Mouse (Mus musculus): ENCODE measurements around the gene Foxred2. TPM values are rescaled to one million over a fixed set of nuclear protein-coding genes. Genes with fewer than 3 reads are reported as not detected.

Gene Foxred2
- polyA plus RNA-seq, 1 experiment, result 9.7 TPM

DNA sequence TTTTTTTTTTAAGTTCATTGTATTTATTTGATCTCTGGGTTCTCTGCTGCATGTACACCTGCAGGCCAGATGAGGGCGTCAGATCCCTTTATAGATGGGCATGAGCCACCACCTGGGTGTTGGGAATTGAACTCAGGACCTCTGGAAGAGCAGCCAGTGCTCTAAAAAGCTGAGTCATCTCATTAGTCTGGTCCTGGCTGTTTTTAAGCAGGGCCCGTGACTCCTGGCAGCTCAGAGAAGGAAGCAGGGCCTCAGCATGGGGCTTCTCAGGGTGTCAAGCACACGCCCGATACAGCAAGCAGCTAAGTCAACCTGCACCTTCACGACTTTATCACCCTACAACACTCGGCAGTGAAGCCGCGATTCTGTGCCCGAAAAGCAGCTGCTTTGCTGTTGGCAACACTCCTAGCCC lies 8.6 kb upstream of the Foxred2 start:
- TF ChIP-seq POLR2A (IDR thresholded peaks at IDR 0.05; ENCODE audit: control insufficient read depth, extremely low read depth, insufficient read depth, low read length, poor library complexity) (no peak), CTCF (IDR thresholded peaks at IDR 0.05; ENCODE audit: borderline replicate concordance, control insufficient read depth, extremely low read depth, insufficient read depth, low read length, poor library complexity) (no peak)
- no peak overlapping the region for H3K4me3 ChIP-seq (ENCODE audit: control insufficient read depth, insufficient read depth, low read length)
- peaks cover 82% of the 10 kb centered on the region for H3K36me3 ChIP-seq (ENCODE audit: control insufficient read depth, insufficient read depth, low read length)
- H3K27ac ChIP-seq (ENCODE audit: control insufficient read depth, insufficient read depth, low read length), result no peak overlapping the region
- DNase-seq, result no peak
- WGBS, result 85% methylated on average over 9 of the region's 9 CpGs
- peaks cover 9% of the 10 kb centered on the region for H3K4me1 ChIP-seq (replicated peaks; ENCODE audit: control insufficient read depth, insufficient read depth, low read length)
- H3K27me3 ChIP-seq (ENCODE audit: control insufficient read depth, insufficient read depth, low read length), result no peaks in the 10 kb centered on the region

DNA sequence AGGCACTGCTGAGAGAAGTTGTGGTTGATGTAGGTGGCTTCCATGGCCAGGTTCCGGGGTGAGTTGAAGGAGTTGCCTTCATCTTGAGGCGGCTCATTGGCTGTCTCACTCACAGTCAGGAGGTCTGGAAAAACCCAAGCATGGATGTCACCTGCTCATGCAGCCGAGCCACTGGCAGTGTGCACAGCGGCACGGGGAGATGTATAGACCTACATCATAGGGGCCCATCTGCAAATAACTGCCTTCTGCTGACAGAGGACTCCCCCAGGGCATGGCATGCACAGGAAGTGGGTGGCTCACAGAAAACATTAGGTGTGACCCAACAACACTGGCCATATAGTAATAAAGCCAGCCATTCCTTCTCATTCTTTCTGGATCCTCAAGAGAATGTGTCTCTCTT lies 5.9 kb upstream of the Foxred2 start:
- WGBS, result 97% methylated on average over 5 of the region's 5 CpGs
- Histone ChIP-seq H3K4me3 (ENCODE audit: control insufficient read depth, insufficient read depth, low read length) (no peak overlapping the region), H3K36me3 (ENCODE audit: control insufficient read depth, insufficient read depth, low read length) (peaks cover 88% of the 10 kb centered on the region), H3K4me1 (replicated peaks; ENCODE audit: control insufficient read depth, insufficient read depth, low read length) (no peaks in the 10 kb centered on the region), H3K27me3 (ENCODE audit: control insufficient read depth, insufficient read depth, low read length) (no peaks in the 10 kb centered on the region), H3K27ac (ENCODE audit: control insufficient read depth, insufficient read depth, low read length) (no peak overlapping the region)
- TF ChIP-seq POLR2A (IDR thresholded peaks at IDR 0.05; ENCODE audit: control insufficient read depth, extremely low read depth, insufficient read depth, low read length, poor library complexity) (no peak), CTCF (IDR thresholded peaks at IDR 0.05; ENCODE audit: borderline replicate concordance, control insufficient read depth, extremely low read depth, insufficient read depth, low read length, poor library complexity) (no peak)
- DNase-seq, result no peak

DNA sequence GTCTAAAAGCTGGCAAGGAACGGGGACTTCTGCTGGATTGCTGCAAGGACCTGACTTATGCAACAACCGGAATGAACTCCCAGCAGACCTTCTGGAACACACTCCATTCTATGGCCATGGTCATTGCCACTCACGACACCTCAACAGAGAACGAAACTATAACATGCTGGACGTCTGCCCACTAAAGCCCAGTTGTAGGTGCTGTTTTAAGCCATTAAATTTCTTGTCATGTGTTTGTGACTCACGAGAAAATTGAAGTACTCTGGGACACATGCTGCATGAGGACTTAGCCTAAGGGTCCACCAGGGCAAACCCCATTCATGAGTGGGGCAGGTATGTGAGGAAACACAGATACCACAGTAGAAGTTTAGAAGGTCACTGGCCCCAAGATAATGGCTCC lies 4.2 kb upstream of the Foxred2 start:
- no peak overlapping the region for H3K4me3 ChIP-seq (ENCODE audit: control insufficient read depth, insufficient read depth, low read length)
- no peaks in the 10 kb centered on the region for H3K27me3 ChIP-seq (ENCODE audit: control insufficient read depth, insufficient read depth, low read length)
- no peak for TF ChIP-seq CTCF (IDR thresholded peaks at IDR 0.05; ENCODE audit: borderline replicate concordance, control insufficient read depth, extremely low read depth, insufficient read depth, low read length, poor library complexity)
- TF ChIP-seq POLR2A (IDR thresholded peaks at IDR 0.05; ENCODE audit: control insufficient read depth, extremely low read depth, insufficient read depth, low read length, poor library complexity), result no peak
- no peak for DNase-seq
- no peak overlapping the region for H3K27ac ChIP-seq (ENCODE audit: control insufficient read depth, insufficient read depth, low read length)
- 96% methylated on average over 6 of the region's 6 CpGs for WGBS
- H3K4me1 ChIP-seq (replicated peaks; ENCODE audit: control insufficient read depth, insufficient read depth, low read length), result peaks cover 7% of the 10 kb centered on the region; the same call in 1 of the 2 replicates
- peaks cover 71% of the 10 kb centered on the region for H3K36me3 ChIP-seq (ENCODE audit: control insufficient read depth, insufficient read depth, low read length)

DNA sequence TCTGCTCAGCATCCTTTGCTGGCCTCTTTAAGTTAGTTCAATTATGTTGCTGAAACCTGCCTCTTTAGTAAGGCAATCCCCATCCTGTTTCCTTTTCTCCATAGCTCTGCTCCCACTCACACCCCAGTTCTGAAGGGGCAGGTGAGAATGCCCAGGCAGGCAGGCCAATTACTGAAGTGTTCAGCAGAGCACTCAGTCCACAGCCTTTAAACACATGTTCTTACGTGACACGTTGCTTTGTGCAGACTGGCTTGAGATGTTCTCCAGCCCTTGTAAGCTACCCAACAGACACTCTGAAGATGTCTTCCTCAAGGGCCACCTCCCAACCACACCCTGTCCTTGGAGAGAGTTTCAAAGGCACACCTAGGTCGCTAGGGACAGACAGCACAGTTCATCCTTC lies 1.5 kb upstream of the Foxred2 start:
- peaks cover 10% of the 10 kb centered on the region; the same call in 1 of the 2 replicates for H3K4me1 ChIP-seq (replicated peaks; ENCODE audit: control insufficient read depth, insufficient read depth, low read length)
- no peaks in the 10 kb centered on the region for H3K27me3 ChIP-seq (ENCODE audit: control insufficient read depth, insufficient read depth, low read length)
- no peak overlapping the region for H3K27ac ChIP-seq (ENCODE audit: control insufficient read depth, insufficient read depth, low read length)
- no peak for DNase-seq
- TF ChIP-seq POLR2A (IDR thresholded peaks at IDR 0.05; ENCODE audit: control insufficient read depth, extremely low read depth, insufficient read depth, low read length, poor library complexity), result no peak
- no peak for TF ChIP-seq CTCF (IDR thresholded peaks at IDR 0.05; ENCODE audit: borderline replicate concordance, control insufficient read depth, extremely low read depth, insufficient read depth, low read length, poor library complexity)
- H3K36me3 ChIP-seq (ENCODE audit: control insufficient read depth, insufficient read depth, low read length), result peaks cover 45% of the 10 kb centered on the region
- H3K4me3 ChIP-seq (ENCODE audit: control insufficient read depth, insufficient read depth, low read length), result no peak overlapping the region
- WGBS, result 77% methylated on average over 3 of the region's 3 CpGs

DNA sequence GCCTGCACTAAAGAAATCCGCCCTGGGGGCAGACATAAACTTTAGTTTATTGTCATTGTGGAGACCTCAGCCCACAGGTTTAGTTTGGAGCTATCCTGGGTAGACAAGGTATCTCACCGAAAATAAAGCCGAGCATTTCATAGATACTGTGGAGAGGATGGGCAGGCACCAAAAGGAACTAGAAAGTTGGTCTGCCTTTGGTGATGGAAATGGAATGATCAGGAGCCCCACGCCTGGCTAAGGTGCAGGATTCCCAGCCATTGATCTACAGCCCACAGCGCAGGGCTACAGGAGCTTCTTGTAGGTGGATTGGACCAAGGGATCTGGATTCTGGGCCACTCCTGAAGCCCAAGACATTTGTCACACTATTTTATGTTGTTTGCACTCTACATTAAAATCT lies 1.1 kb upstream of the Foxred2 start:
- H3K27me3 ChIP-seq (ENCODE audit: control insufficient read depth, insufficient read depth, low read length), result no peaks in the 10 kb centered on the region
- WGBS, result 72% methylated on average over 5 of the region's 5 CpGs
- no peak overlapping the region for H3K4me3 ChIP-seq (ENCODE audit: control insufficient read depth, insufficient read depth, low read length)
- no peak for TF ChIP-seq CTCF (IDR thresholded peaks at IDR 0.05; ENCODE audit: borderline replicate concordance, control insufficient read depth, extremely low read depth, insufficient read depth, low read length, poor library complexity)
- no peak for TF ChIP-seq POLR2A (IDR thresholded peaks at IDR 0.05; ENCODE audit: control insufficient read depth, extremely low read depth, insufficient read depth, low read length, poor library complexity)
- H3K4me1 ChIP-seq (replicated peaks; ENCODE audit: control insufficient read depth, insufficient read depth, low read length), result peaks cover 10% of the 10 kb centered on the region; the same call in 1 of the 2 replicates
- no peak overlapping the region for H3K27ac ChIP-seq (ENCODE audit: control insufficient read depth, insufficient read depth, low read length)
- DNase-seq, result no peak
- peaks cover 40% of the 10 kb centered on the region for H3K36me3 ChIP-seq (ENCODE audit: control insufficient read depth, insufficient read depth, low read length)

DNA sequence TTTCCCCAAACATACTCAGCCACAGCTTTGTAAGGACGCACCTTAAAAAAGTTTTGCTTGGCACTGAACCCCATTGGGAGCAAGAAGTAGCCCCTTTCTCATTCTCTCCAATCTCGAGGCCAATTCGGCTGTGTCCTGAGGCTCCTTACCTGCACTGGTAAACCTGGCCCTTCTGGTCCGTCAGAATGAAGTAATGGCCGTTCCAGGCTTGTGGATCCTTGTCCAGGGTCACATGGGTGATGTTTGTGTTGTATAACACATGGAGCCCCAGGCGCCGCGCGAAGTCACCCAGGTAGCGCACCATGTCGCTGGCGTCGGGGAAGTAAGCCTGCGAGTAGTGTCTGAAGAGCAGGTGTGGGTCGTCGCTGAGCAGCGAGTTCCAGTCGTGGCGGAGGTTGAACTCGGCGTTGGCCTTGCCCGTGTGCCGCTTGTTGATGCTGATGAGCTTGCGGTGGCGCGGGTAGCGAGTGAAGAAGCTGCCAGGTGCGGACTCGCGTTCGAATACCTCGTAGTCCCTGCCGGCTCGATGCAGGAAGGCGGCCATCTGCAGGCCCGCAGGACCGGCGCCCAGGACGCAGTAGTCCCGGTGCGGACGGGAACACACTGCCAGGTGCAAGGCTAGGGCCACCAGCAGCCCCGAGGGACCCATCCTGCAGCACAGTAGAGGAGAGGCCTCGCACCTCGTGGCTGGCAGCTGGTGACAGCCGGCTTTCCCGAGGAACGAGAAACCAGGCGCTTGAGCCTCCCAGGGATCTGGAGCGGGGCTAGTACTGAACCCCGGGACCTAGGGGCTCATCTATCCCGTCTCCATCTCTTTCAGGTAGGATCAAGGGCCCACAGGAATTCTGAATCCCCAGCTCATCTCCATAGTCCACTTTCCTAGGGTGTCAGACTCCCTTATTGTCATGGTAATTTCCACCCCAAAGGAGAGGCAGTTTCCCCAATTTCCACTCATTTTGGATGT lies 800 bp downstream of the Foxred2 start:
- H3K27ac ChIP-seq (ENCODE audit: control insufficient read depth, insufficient read depth, low read length), result no peak overlapping the region
- H3K4me3 ChIP-seq (ENCODE audit: control insufficient read depth, insufficient read depth, low read length), result peak overlapping the region; percentile 45
- no peaks in the 10 kb centered on the region for H3K27me3 ChIP-seq (ENCODE audit: control insufficient read depth, insufficient read depth, low read length)
- TF ChIP-seq POLR2A (IDR thresholded peaks at IDR 0.05; ENCODE audit: control insufficient read depth, extremely low read depth, insufficient read depth, low read length, poor library complexity) (no peak), CTCF (IDR thresholded peaks at IDR 0.05; ENCODE audit: borderline replicate concordance, control insufficient read depth, extremely low read depth, insufficient read depth, low read length, poor library complexity) (no peak)
- peaks cover 21% of the 10 kb centered on the region for H3K36me3 ChIP-seq (ENCODE audit: control insufficient read depth, insufficient read depth, low read length)
- peaks cover 10% of the 10 kb centered on the region; the same call in 1 of the 2 replicates for H3K4me1 ChIP-seq (replicated peaks; ENCODE audit: control insufficient read depth, insufficient read depth, low read length)
- DNase-seq, result peak; percentile 14
- WGBS, result 28% methylated on average over 52 of the region's 52 CpGs
